Mouse (Mus musculus): ENCODE measurements around the gene Tle3. TPM values are rescaled to one million over a fixed set of nuclear protein-coding genes. Genes with fewer than 3 reads are reported as not detected.

Tle3 gene
- polyA plus RNA-seq, 1 experiment, result 39.1 TPM

GRCm38 (mm10) chr9:61398160-61398559 lies 26.0 kb downstream of the Tle3 start:
- H3K4me3 ChIP-seq (ENCODE audit: insufficient read depth, poor library complexity, severe bottlenecking), result no peak overlapping the region
- no peaks in the 10 kb centered on the region for H3K27me3 ChIP-seq (ENCODE audit: control insufficient read depth, insufficient read depth, insufficient read length)
- H3ac ChIP-seq (ENCODE audit: control insufficient read depth, insufficient read length, low read depth), result no peak overlapping the region
- peaks cover 12% of the 10 kb centered on the region for H3K79me3 ChIP-seq (ENCODE audit: low read depth)
- H3K36me3 ChIP-seq (ENCODE audit: control insufficient read depth, insufficient read depth), result peaks cover 76% of the 10 kb centered on the region
- TF ChIP-seq CTCF (IDR thresholded peaks at IDR 0.05; ENCODE audit: control insufficient read depth, insufficient read depth, insufficient read length) (no peak), MYOD1 (IDR thresholded peaks at IDR 0.05; ENCODE audit: control insufficient read depth, insufficient read length, low read depth) (no peak), MAX (IDR thresholded peaks at IDR 0.05) (no peak), USF1 (IDR thresholded peaks at IDR 0.05; ENCODE audit: low read depth) (no peak), MYOG (IDR thresholded peaks at IDR 0.05; ENCODE audit: control insufficient read depth, extremely low read depth, insufficient read length) (no peak), CEBPB (IDR thresholded peaks at IDR 0.05; ENCODE audit: low read depth) (no peak), FOSL1 (IDR thresholded peaks at IDR 0.05; ENCODE audit: insufficient read depth, low read length, poor library complexity, severe bottlenecking) (no peak)
- H3K79me2 ChIP-seq (ENCODE audit: control insufficient read depth, insufficient read depth), result peaks cover 35% of the 10 kb centered on the region

GRCm38 (mm10) chr9:61400132-61400531 lies 28.0 kb downstream of the Tle3 start:
- Histone ChIP-seq H3ac (ENCODE audit: control insufficient read depth, insufficient read length, low read depth) (no peak overlapping the region), H3K27me3 (ENCODE audit: control insufficient read depth, insufficient read depth, insufficient read length) (no peaks in the 10 kb centered on the region), H3K4me3 (ENCODE audit: insufficient read depth, poor library complexity, severe bottlenecking) (no peak overlapping the region), H3K79me2 (ENCODE audit: control insufficient read depth, insufficient read depth) (peaks cover 35% of the 10 kb centered on the region), H3K79me3 (ENCODE audit: low read depth) (peaks cover 12% of the 10 kb centered on the region), H3K36me3 (ENCODE audit: control insufficient read depth, insufficient read depth) (peaks cover 71% of the 10 kb centered on the region)
- no peak for TF ChIP-seq FOSL1 (IDR thresholded peaks at IDR 0.05; ENCODE audit: insufficient read depth, low read length, poor library complexity, severe bottlenecking)
- no peak for TF ChIP-seq CTCF (IDR thresholded peaks at IDR 0.05; ENCODE audit: control insufficient read depth, insufficient read depth, insufficient read length)
- no peak for TF ChIP-seq MAX (IDR thresholded peaks at IDR 0.05)
- no peak for TF ChIP-seq CEBPB (IDR thresholded peaks at IDR 0.05; ENCODE audit: low read depth)
- TF ChIP-seq MYOG (IDR thresholded peaks at IDR 0.05; ENCODE audit: control insufficient read depth, extremely low read depth, insufficient read length), result no peak
- no peak for TF ChIP-seq USF1 (IDR thresholded peaks at IDR 0.05; ENCODE audit: low read depth)

DNA sequence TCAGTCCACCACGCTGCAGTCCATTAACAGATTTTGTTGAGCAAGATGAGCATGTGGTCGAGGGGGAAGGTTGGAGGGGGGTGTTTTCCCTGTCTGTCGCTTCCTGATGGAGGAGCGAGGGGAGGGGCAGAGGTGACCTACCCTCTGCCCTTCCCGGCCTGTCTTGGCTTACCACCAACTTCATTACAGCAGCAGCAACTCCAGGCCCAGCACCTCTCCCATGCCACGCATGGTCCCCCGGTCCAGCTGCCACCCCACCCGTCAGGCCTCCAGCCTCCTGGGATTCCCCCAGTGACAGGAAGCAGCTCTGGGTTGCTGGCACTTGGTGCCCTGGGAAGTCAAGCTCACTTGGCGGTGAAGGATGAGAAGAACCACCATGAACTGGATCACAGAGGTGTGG lies 29.5 kb downstream of the Tle3 start:
- H3K36me3 ChIP-seq (ENCODE audit: control insufficient read depth, insufficient read depth), result peaks cover 84% of the 10 kb centered on the region
- H3K79me3 ChIP-seq (ENCODE audit: low read depth), result peaks cover 12% of the 10 kb centered on the region
- no peak overlapping the region for H3ac ChIP-seq (ENCODE audit: control insufficient read depth, insufficient read length, low read depth)
- TF ChIP-seq MYOG (IDR thresholded peaks at IDR 0.05; ENCODE audit: control insufficient read depth, extremely low read depth, insufficient read length) (no peak), CEBPB (IDR thresholded peaks at IDR 0.05; ENCODE audit: low read depth) (no peak), CTCF (IDR thresholded peaks at IDR 0.05; ENCODE audit: control insufficient read depth, insufficient read depth, insufficient read length) (no peak), FOSL1 (IDR thresholded peaks at IDR 0.05; ENCODE audit: insufficient read depth, low read length, poor library complexity, severe bottlenecking) (no peak), MAX (IDR thresholded peaks at IDR 0.05) (no peak), USF1 (IDR thresholded peaks at IDR 0.05; ENCODE audit: low read depth) (no peak), MYOD1 (IDR thresholded peaks at IDR 0.05; ENCODE audit: control insufficient read depth, insufficient read length, low read depth) (no peak)
- H3K4me3 ChIP-seq (ENCODE audit: insufficient read depth, poor library complexity, severe bottlenecking), result no peak overlapping the region
- peaks cover 33% of the 10 kb centered on the region for H3K79me2 ChIP-seq (ENCODE audit: control insufficient read depth, insufficient read depth)
- no peaks in the 10 kb centered on the region for H3K27me3 ChIP-seq (ENCODE audit: control insufficient read depth, insufficient read depth, insufficient read length)

- H3K79me3 ChIP-seq (ENCODE audit: low read depth), result peaks cover 12% of the 10 kb centered on the region
- peaks cover 28% of the 10 kb centered on the region for H3K79me2 ChIP-seq (ENCODE audit: control insufficient read depth, insufficient read depth)
- H3ac ChIP-seq (ENCODE audit: control insufficient read depth, insufficient read length, low read depth), result no peak overlapping the region
- H3K36me3 ChIP-seq (ENCODE audit: control insufficient read depth, insufficient read depth), result peaks cover 83% of the 10 kb centered on the region
- no peaks in the 10 kb centered on the region for H3K27me3 ChIP-seq (ENCODE audit: control insufficient read depth, insufficient read depth, insufficient read length)
- TF ChIP-seq MAX (IDR thresholded peaks at IDR 0.05) (no peak), MYOD1 (IDR thresholded peaks at IDR 0.05; ENCODE audit: control insufficient read depth, insufficient read length, low read depth) (no peak), USF1 (IDR thresholded peaks at IDR 0.05; ENCODE audit: low read depth) (no peak), MYOG (IDR thresholded peaks at IDR 0.05; ENCODE audit: control insufficient read depth, extremely low read depth, insufficient read length) (no peak), CTCF (IDR thresholded peaks at IDR 0.05; ENCODE audit: control insufficient read depth, insufficient read depth, insufficient read length) (no peak), CEBPB (IDR thresholded peaks at IDR 0.05; ENCODE audit: low read depth) (no peak), FOSL1 (IDR thresholded peaks at IDR 0.05; ENCODE audit: insufficient read depth, low read length, poor library complexity, severe bottlenecking) (no peak)
- H3K4me3 ChIP-seq (ENCODE audit: insufficient read depth, poor library complexity, severe bottlenecking), result no peak overlapping the region
These were observed 30.1 kb downstream of the Tle3 start for GRCm38 (mm10) chr9:61402268-61402667.

GRCm38 (mm10) chr9:61402716-61403115 lies 30.6 kb downstream of the Tle3 start:
- H3K36me3 ChIP-seq (ENCODE audit: control insufficient read depth, insufficient read depth), result peaks cover 83% of the 10 kb centered on the region
- peaks cover 12% of the 10 kb centered on the region for H3K79me3 ChIP-seq (ENCODE audit: low read depth)
- H3K27me3 ChIP-seq (ENCODE audit: control insufficient read depth, insufficient read depth, insufficient read length), result no peaks in the 10 kb centered on the region
- TF ChIP-seq USF1 (IDR thresholded peaks at IDR 0.05; ENCODE audit: low read depth) (no peak), MYOG (IDR thresholded peaks at IDR 0.05; ENCODE audit: control insufficient read depth, extremely low read depth, insufficient read length) (no peak), MYOD1 (IDR thresholded peaks at IDR 0.05; ENCODE audit: control insufficient read depth, insufficient read length, low read depth) (no peak), CTCF (IDR thresholded peaks at IDR 0.05; ENCODE audit: control insufficient read depth, insufficient read depth, insufficient read length) (no peak), CEBPB (IDR thresholded peaks at IDR 0.05; ENCODE audit: low read depth) (no peak)
- H3ac ChIP-seq (ENCODE audit: control insufficient read depth, insufficient read length, low read depth), result no peak overlapping the region
- peaks cover 24% of the 10 kb centered on the region for H3K79me2 ChIP-seq (ENCODE audit: control insufficient read depth, insufficient read depth)
- H3K4me3 ChIP-seq (ENCODE audit: insufficient read depth, poor library complexity, severe bottlenecking), result no peak overlapping the region
